Mouse (Mus musculus): ENCODE measurements around the gene Ptp4a2. TPM values are rescaled to one million over a fixed set of nuclear protein-coding genes. Genes with fewer than 3 reads are reported as not detected.
A peak's percentile ranks its signal among the peaks of the same experiment; 100 is the strongest.
"Not testable (repeated sequence)": the region's sequence is repeated elsewhere in the genome, so short reads cannot be mapped to it uniquely, and the experiment has no call there.

Ptp4a2 gene
- 184 and 256 TPM in 2 replicates for polyA plus RNA-seq (2014; fragmentation: Nextera tagmentation; extraction: Ambion mirVana)

DNA sequence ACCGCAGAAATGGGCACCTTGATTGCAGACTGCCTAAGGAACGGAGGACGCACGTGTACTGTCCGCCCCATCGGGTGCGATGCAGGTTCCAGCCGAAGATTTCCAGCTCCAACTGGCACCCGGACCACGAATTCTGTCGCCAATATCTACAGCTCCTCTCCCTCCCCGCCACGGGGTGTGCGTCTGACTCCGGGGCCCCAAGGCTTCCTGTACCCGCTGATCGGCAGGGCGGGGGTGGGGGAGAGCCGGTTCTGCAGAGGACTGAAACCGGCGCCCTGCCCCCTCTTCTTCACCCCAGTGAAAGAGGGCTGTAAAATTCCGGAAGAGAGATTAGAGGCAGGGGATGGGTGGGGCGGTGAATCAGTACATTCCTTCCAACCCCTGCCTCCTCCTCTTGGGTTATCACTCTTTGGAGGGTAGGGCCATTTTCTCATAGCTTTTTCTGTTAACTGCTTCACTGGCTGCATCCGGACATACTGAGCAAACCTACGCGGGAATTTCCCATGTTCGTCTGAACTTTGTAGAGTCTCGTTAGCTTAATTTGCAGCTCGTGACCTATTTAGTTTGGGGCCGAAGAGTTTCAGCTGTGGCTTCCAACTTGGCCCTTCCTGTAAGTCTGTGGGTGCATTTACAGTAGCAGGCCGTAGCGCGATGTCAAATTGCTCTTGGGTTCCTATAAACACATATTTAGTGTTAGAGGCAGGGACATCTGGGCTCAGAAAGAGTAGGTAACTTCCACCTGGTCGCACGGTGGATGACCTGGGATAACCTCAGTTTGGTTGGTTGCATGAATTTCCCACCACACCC is at the start of gene Ptp4a2:
Ptp4a2 (plus strand) TSS at position 422 of the 807 bp plus-strand sequence.
- DNase-seq (peak; percentile 33), ATAC-seq (ENCODE audit: low FRiP score, low TSS enrichment) (no peak)
- peak within 1 kb of the TSS; percentile 23; the same call in 1 of the 2 replicates for H3K9ac ChIP-seq (replicated peaks; ENCODE audit: low read length)
- H3K4me3 ChIP-seq (replicated peaks; ENCODE audit: low read depth, low read length) = peak within 1 kb of the TSS; percentile 21
- H3K27ac ChIP-seq (replicated peaks; ENCODE audit: low read depth, low read length) = no peak within 1 kb of the TSS
- WGBS = 21% methylated on average over 35 of the region's 35 CpGs
- 0 out of 2 replicates have a peak, but pooled peaks cover 3% of the 10 kb centered on the region for H3K4me1 ChIP-seq (ENCODE audit: control insufficient read depth, insufficient read depth, low read length)
- no peaks in the 10 kb centered on the region for H3K27me3 ChIP-seq (ENCODE audit: control insufficient read depth, insufficient read depth, low read length)
- H3K9me3 ChIP-seq (ENCODE audit: control insufficient read depth, low read length) = no peaks in the 10 kb centered on the region
- no peaks in the 10 kb centered on the region for H3K36me3 ChIP-seq (ENCODE audit: control insufficient read depth, insufficient read depth, low read length)
- peak within 1 kb of the TSS; percentile 51 for H3K4me2 ChIP-seq (ENCODE audit: low read length)

DNA sequence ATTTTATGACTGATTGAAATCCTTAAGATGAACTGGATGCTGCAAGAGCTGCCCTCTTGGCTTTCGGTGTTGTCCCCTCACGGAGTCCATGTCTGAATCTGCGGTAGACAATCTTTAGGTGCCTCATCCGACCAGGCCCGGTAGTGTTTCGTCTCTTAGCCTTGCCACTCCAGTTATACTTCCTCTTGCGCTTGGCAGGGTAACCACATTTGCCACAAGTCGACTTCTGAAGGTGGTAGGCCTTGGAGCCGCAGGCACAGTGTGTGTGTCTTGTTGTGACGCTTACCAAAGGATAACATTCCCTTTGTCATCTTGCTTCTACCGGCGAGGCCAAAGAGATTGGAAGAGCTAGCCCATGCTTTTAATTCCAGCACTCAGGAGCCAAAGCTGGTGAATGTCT is 49.4 kb upstream of the Ptp4a2 start:
- H3K27me3 ChIP-seq (ENCODE audit: control insufficient read depth, insufficient read depth, low read length) = no peaks in the 10 kb centered on the region
- DNase-seq = no peak
- no peak for ATAC-seq (ENCODE audit: low FRiP score, low TSS enrichment)
- no peak overlapping the region for H3K4me2 ChIP-seq (ENCODE audit: low read length)
- no peak overlapping the region for H3K27ac ChIP-seq (replicated peaks; ENCODE audit: low read depth, low read length)
- no peak overlapping the region for H3K4me3 ChIP-seq (replicated peaks; ENCODE audit: low read depth, low read length)
- no peaks in the 10 kb centered on the region for H3K9me3 ChIP-seq (ENCODE audit: control insufficient read depth, low read length)
- no peak overlapping the region for H3K9ac ChIP-seq (replicated peaks; ENCODE audit: low read length)
- WGBS = 93% methylated on average over 12 of the region's 12 CpGs
- H3K36me3 ChIP-seq (ENCODE audit: control insufficient read depth, insufficient read depth, low read length) = no peaks in the 10 kb centered on the region
- no peaks in the 10 kb centered on the region for H3K4me1 ChIP-seq (ENCODE audit: control insufficient read depth, insufficient read depth, low read length)

DNA sequence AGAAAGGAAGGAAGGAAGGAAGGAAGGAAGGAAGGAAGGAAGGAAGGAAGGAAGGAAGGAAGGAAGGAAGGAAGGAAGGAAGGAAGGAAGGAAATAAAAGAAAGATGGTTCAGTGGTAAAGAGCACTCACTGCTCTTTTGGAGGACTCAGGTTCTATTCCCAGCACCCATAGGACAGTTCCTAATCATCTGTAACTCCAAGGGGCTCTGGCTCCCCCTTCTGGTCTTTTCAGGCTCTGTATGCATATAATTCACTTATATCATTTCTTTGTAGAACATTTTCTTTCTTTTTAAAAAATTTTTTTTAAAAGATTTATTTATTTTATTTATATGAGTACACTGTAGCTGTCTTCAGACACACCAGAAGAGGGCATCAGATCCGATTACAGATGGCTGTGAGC is 48.5 kb upstream of the Ptp4a2 start:
- not testable (repeated sequence) for H3K4me3 ChIP-seq (replicated peaks; ENCODE audit: low read depth, low read length); H3K27me3 ChIP-seq (ENCODE audit: control insufficient read depth, insufficient read depth, low read length); ATAC-seq (ENCODE audit: low FRiP score, low TSS enrichment); H3K9ac ChIP-seq (replicated peaks; ENCODE audit: low read length); H3K4me1 ChIP-seq (ENCODE audit: control insufficient read depth, insufficient read depth, low read length); DNase-seq; H3K27ac ChIP-seq (replicated peaks; ENCODE audit: low read depth, low read length); H3K4me2 ChIP-seq (ENCODE audit: low read length); H3K36me3 ChIP-seq (ENCODE audit: control insufficient read depth, insufficient read depth, low read length); H3K9me3 ChIP-seq (ENCODE audit: control insufficient read depth, low read length)
- WGBS = 86% methylated on average over 1 of the region's 1 CpGs

DNA sequence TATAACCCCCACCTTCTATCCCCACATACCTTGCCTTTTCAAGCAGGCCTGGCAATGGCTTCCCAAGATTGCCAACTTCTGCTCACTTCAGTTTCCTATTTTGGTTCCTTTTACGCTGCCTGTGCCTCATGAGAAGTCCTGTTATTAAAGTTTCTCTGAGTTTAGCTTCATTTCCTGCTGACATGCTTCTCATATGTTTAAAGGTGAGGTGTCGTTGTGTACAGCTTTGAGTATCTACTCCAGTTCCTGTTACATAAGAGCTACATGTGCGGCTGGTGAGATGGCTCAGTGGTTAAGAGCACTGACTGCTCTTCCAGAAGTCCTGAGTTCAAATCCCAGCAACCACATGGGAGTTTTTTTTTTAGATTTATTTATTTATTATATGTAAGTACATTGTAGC is 45.7 kb upstream of the Ptp4a2 start:
- H3K4me2 ChIP-seq (ENCODE audit: low read length) = no peak overlapping the region
- no peak overlapping the region for H3K4me3 ChIP-seq (replicated peaks; ENCODE audit: low read depth, low read length)
- H3K4me1 ChIP-seq (ENCODE audit: control insufficient read depth, insufficient read depth, low read length) = no peaks in the 10 kb centered on the region
- H3K36me3 ChIP-seq (ENCODE audit: control insufficient read depth, insufficient read depth, low read length) = no peaks in the 10 kb centered on the region
- no peak overlapping the region for H3K27ac ChIP-seq (replicated peaks; ENCODE audit: low read depth, low read length)
- no peak for ATAC-seq (ENCODE audit: low FRiP score, low TSS enrichment)
- no peaks in the 10 kb centered on the region for H3K27me3 ChIP-seq (ENCODE audit: control insufficient read depth, insufficient read depth, low read length)
- no peak overlapping the region for H3K9ac ChIP-seq (replicated peaks; ENCODE audit: low read length)
- no peak for DNase-seq
- H3K9me3 ChIP-seq (ENCODE audit: control insufficient read depth, low read length) = no peaks in the 10 kb centered on the region
- WGBS = 90% methylated on average over 3 of the region's 3 CpGs

DNA sequence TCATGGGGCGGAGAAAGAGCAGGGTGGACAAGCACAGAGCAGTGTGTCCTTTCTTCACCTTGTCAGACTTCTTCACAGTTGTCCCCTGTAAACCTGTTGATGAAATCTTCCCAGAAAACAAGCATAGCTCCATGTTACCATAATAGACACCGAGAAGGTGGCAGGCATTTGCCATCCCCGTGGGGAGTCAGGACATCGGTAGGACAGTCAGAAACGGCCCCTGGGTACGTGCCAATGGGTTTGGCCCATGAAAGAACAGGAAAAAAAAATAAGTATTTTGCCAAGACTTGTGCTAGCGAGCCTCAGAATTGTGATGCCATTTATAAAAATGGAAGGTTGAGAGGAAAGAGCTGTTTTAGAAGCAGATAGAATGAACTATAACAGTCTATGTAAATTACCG is 43.2 kb upstream of the Ptp4a2 start:
- Histone ChIP-seq H3K36me3 (ENCODE audit: control insufficient read depth, insufficient read depth, low read length) (no peaks in the 10 kb centered on the region), H3K27ac (replicated peaks; ENCODE audit: low read depth, low read length) (no peak overlapping the region), H3K4me3 (replicated peaks; ENCODE audit: low read depth, low read length) (no peak overlapping the region), H3K27me3 (ENCODE audit: control insufficient read depth, insufficient read depth, low read length) (no peaks in the 10 kb centered on the region), H3K9me3 (ENCODE audit: control insufficient read depth, low read length) (no peaks in the 10 kb centered on the region), H3K4me1 (ENCODE audit: control insufficient read depth, insufficient read depth, low read length) (peaks cover 14% of the 10 kb centered on the region; the same call in 1 of the 2 replicates), H3K9ac (replicated peaks; ENCODE audit: low read length) (no peak overlapping the region), H3K4me2 (ENCODE audit: low read length) (no peak overlapping the region)
- DNase-seq (no peak), ATAC-seq (ENCODE audit: low FRiP score, low TSS enrichment) (no peak)
- 80% methylated on average over 8 of the region's 8 CpGs for WGBS

DNA sequence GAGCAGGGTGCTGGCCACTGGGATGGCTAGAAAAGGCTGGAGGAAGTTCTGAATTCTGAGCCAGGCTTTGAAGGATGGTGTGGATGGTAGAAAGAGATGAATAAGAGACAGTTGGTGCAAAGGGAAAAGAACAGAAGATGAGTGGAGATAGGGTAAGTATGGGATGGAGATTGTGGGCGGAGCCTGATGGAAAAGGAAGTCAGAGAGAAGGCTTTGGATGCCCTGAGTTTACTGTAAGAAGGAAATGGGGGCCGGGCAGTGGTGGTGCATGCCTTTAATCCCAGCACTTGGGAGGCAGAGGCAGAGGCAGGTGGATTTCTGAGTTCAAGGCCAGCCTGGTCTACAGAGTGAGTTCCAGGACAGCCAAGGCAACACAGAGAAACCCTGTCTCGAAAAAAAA is 42.3 kb upstream of the Ptp4a2 start:
- not testable (repeated sequence) for H3K9me3 ChIP-seq (ENCODE audit: control insufficient read depth, low read length); H3K36me3 ChIP-seq (ENCODE audit: control insufficient read depth, insufficient read depth, low read length); H3K27me3 ChIP-seq (ENCODE audit: control insufficient read depth, insufficient read depth, low read length); H3K27ac ChIP-seq (replicated peaks; ENCODE audit: low read depth, low read length); H3K4me3 ChIP-seq (replicated peaks; ENCODE audit: low read depth, low read length); ATAC-seq (ENCODE audit: low FRiP score, low TSS enrichment); DNase-seq; H3K9ac ChIP-seq (replicated peaks; ENCODE audit: low read length); H3K4me2 ChIP-seq (ENCODE audit: low read length)
- 95% methylated on average over 3 of the region's 3 CpGs for WGBS
- peaks cover 14% of the 10 kb centered on the region; the same call in 1 of the 2 replicates for H3K4me1 ChIP-seq (ENCODE audit: control insufficient read depth, insufficient read depth, low read length)

DNA sequence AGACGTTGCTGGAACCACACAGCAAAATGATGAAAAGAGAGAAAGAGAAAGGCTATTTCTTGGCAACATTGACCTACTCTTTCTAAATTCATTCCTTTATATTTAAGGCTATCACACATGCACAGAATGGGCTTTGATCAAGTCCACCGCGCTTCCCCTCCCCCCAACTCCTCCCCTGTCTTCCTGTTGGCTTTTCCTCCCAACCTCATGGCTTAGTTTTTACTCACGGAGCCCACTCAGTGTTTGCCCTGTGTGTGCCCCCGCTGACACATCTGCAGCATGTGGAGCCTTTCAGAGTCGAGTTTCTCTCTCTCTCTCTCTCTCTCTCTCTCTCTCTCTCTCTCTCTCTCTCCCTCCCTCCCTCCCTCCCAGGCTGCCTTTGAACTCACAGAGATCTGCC is 40.4 kb upstream of the Ptp4a2 start:
- Histone ChIP-seq H3K9me3 (ENCODE audit: control insufficient read depth, low read length) (no peaks in the 10 kb centered on the region), H3K27ac (replicated peaks; ENCODE audit: low read depth, low read length) (no peak overlapping the region), H3K4me2 (ENCODE audit: low read length) (no peak overlapping the region), H3K4me1 (ENCODE audit: control insufficient read depth, insufficient read depth, low read length) (peaks cover 14% of the 10 kb centered on the region; the same call in 1 of the 2 replicates), H3K4me3 (replicated peaks; ENCODE audit: low read depth, low read length) (no peak overlapping the region), H3K9ac (replicated peaks; ENCODE audit: low read length) (no peak overlapping the region), H3K36me3 (ENCODE audit: control insufficient read depth, insufficient read depth, low read length) (no peaks in the 10 kb centered on the region), H3K27me3 (ENCODE audit: control insufficient read depth, insufficient read depth, low read length) (no peaks in the 10 kb centered on the region)
- no peak for ATAC-seq (ENCODE audit: low FRiP score, low TSS enrichment)
- 67% methylated on average over 6 of the region's 6 CpGs for WGBS
- DNase-seq = no peak

DNA sequence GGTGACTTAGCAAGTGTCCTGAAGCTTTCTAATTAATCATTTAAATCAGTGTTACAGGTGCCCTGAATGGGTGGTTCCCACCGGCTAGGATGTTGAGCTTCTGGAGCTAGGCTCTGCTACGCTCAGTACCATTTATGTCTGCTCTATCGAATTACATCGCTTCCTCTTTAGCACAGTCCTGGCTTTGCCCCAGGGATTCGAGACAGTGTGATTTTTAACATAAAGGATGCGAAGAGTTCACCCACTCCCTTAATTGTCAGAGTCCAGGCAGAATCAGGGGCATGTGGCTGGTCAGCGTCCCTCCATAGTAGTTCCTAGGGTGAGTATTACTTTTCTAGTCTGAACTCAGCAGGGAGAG is 39.7 kb upstream of the Ptp4a2 start:
- Histone ChIP-seq H3K36me3 (ENCODE audit: control insufficient read depth, insufficient read depth, low read length) (no peaks in the 10 kb centered on the region), H3K27me3 (ENCODE audit: control insufficient read depth, insufficient read depth, low read length) (no peaks in the 10 kb centered on the region), H3K9ac (replicated peaks; ENCODE audit: low read length) (peak overlapping the region; percentile 17; the same call in 1 of the 2 replicates), H3K4me3 (replicated peaks; ENCODE audit: low read depth, low read length) (no peak overlapping the region), H3K4me1 (ENCODE audit: control insufficient read depth, insufficient read depth, low read length) (peaks cover 14% of the 10 kb centered on the region; the same call in 1 of the 2 replicates), H3K9me3 (ENCODE audit: control insufficient read depth, low read length) (no peaks in the 10 kb centered on the region), H3K27ac (replicated peaks; ENCODE audit: low read depth, low read length) (peak overlapping the region; percentile 56; the same call in 1 of the 2 replicates), H3K4me2 (ENCODE audit: low read length) (peak overlapping the region; percentile 35)
- no peak for ATAC-seq (ENCODE audit: low FRiP score, low TSS enrichment)
- 23% methylated on average over 7 of the region's 7 CpGs for WGBS
- DNase-seq = no peak

Data from midbrain, embryonic 14.5 days (tissue).